Mouse (Mus musculus): ENCODE data around the gene Crb1. TPM values are rescaled to one million over a fixed set of nuclear protein-coding genes. Genes with fewer than 3 reads are reported as not detected.

Crb1 gene
- polyA plus RNA-seq, 1 experiment from 2014 or later: 0.29 TPM

GRCm38 (mm10) chr1:139194011-139194410 is 182.9 kb downstream of the Crb1 start:
- ATAC-seq (replicated peaks; ENCODE audit: low FRiP score, low read depth) (no peak), DNase-seq (ENCODE audit: low spot score) (no peak)
- H3K9me3 ChIP-seq (replicated peaks; ENCODE audit: low read length): no peaks in the 10 kb centered on the region
- H3K4me2 ChIP-seq (ENCODE audit: low read length): no peak overlapping the region
- H3K4me1 ChIP-seq (replicated peaks; ENCODE audit: insufficient read depth, low read length): no peaks in the 10 kb centered on the region
- no peak for TF ChIP-seq CTCF (IDR thresholded peaks at IDR 0.05; ENCODE audit: low read depth)
- H3K9ac ChIP-seq (ENCODE audit: low read depth, low read length): no peak overlapping the region
- no peaks in the 10 kb centered on the region for H3K36me3 ChIP-seq (ENCODE audit: insufficient read depth, low read length)
- no peaks in the 10 kb centered on the region for H3K27me3 ChIP-seq (ENCODE audit: insufficient read depth, low read length)
- H3K4me3 ChIP-seq (replicated peaks; ENCODE audit: low read depth, low read length): no peak overlapping the region
- H3K27ac ChIP-seq: no peak overlapping the region
- 52% methylated on average over 2 of the region's 2 CpGs for WGBS

- WGBS: 79% methylated on average over 3 of the region's 3 CpGs
- Histone ChIP-seq H3K27ac (no peak overlapping the region), H3K36me3 (ENCODE audit: insufficient read depth, low read length) (no peaks in the 10 kb centered on the region), H3K9me3 (replicated peaks; ENCODE audit: low read length) (no peaks in the 10 kb centered on the region), H3K4me1 (replicated peaks; ENCODE audit: insufficient read depth, low read length) (no peaks in the 10 kb centered on the region), H3K27me3 (ENCODE audit: insufficient read depth, low read length) (no peaks in the 10 kb centered on the region), H3K4me3 (replicated peaks; ENCODE audit: low read depth, low read length) (no peak overlapping the region), H3K9ac (ENCODE audit: low read depth, low read length) (no peak overlapping the region), H3K4me2 (ENCODE audit: low read length) (no peak overlapping the region)
- ATAC-seq (replicated peaks; ENCODE audit: low FRiP score, low read depth) (no peak), DNase-seq (ENCODE audit: low spot score) (no peak)
- TF ChIP-seq CTCF (IDR thresholded peaks at IDR 0.05; ENCODE audit: low read depth): no peak
Measured at GRCm38 (mm10) chr1:139192635-139193034, 184.3 kb downstream of the Crb1 start.

- 72% methylated on average over 6 of the region's 6 CpGs for WGBS
- ATAC-seq (replicated peaks; ENCODE audit: low FRiP score, low read depth) (no peak), DNase-seq (ENCODE audit: low spot score) (no peak)
- Histone ChIP-seq H3K4me2 (ENCODE audit: low read length) (no peak overlapping the region), H3K27me3 (ENCODE audit: insufficient read depth, low read length) (no peaks in the 10 kb centered on the region), H3K4me1 (replicated peaks; ENCODE audit: insufficient read depth, low read length) (no peaks in the 10 kb centered on the region), H3K4me3 (replicated peaks; ENCODE audit: low read depth, low read length) (no peak overlapping the region), H3K9me3 (replicated peaks; ENCODE audit: low read length) (no peaks in the 10 kb centered on the region), H3K9ac (ENCODE audit: low read depth, low read length) (no peak overlapping the region), H3K36me3 (ENCODE audit: insufficient read depth, low read length) (no peaks in the 10 kb centered on the region), H3K27ac (no peak overlapping the region)
- no peak for TF ChIP-seq CTCF (IDR thresholded peaks at IDR 0.05; ENCODE audit: low read depth)
Measured at GRCm38 (mm10) chr1:139180481-139181149, 196.3 kb downstream of the Crb1 start.

- Histone ChIP-seq H3K27ac (no peak overlapping the region), H3K27me3 (ENCODE audit: insufficient read depth, low read length) (no peaks in the 10 kb centered on the region), H3K4me1 (replicated peaks; ENCODE audit: insufficient read depth, low read length) (no peaks in the 10 kb centered on the region), H3K9me3 (replicated peaks; ENCODE audit: low read length) (no peaks in the 10 kb centered on the region), H3K4me3 (replicated peaks; ENCODE audit: low read depth, low read length) (no peak overlapping the region), H3K4me2 (ENCODE audit: low read length) (no peak overlapping the region), H3K36me3 (ENCODE audit: insufficient read depth, low read length) (no peaks in the 10 kb centered on the region), H3K9ac (ENCODE audit: low read depth, low read length) (no peak overlapping the region)
- 77% methylated on average over 1 of the region's 1 CpGs for WGBS
- no peak for DNase-seq (ENCODE audit: low spot score)
- TF ChIP-seq CTCF (IDR thresholded peaks at IDR 0.05; ENCODE audit: low read depth): no peak
- ATAC-seq (replicated peaks; ENCODE audit: low FRiP score, low read depth): no peak
Measured at GRCm38 (mm10) chr1:139179707-139180106, 197.2 kb downstream of the Crb1 start.

GRCm38 (mm10) chr1:139174058-139174832 is 202.7 kb downstream of the Crb1 start:
- Histone ChIP-seq H3K27me3 (ENCODE audit: insufficient read depth, low read length) (no peaks in the 10 kb centered on the region), H3K36me3 (ENCODE audit: insufficient read depth, low read length) (peaks cover 16% of the 10 kb centered on the region; the same call in 1 of the 2 replicates), H3K27ac (no peak overlapping the region), H3K4me3 (replicated peaks; ENCODE audit: low read depth, low read length) (no peak overlapping the region), H3K9ac (ENCODE audit: low read depth, low read length) (no peak overlapping the region), H3K4me1 (replicated peaks; ENCODE audit: insufficient read depth, low read length) (no peaks in the 10 kb centered on the region), H3K9me3 (replicated peaks; ENCODE audit: low read length) (no peaks in the 10 kb centered on the region), H3K4me2 (ENCODE audit: low read length) (no peak overlapping the region)
- no peak for TF ChIP-seq CTCF (IDR thresholded peaks at IDR 0.05; ENCODE audit: low read depth)
- 76% methylated on average over 3 of the region's 3 CpGs for WGBS
- ATAC-seq (replicated peaks; ENCODE audit: low FRiP score, low read depth) (no peak), DNase-seq (ENCODE audit: low spot score) (no peak)

- peak; percentile 66 for TF ChIP-seq CTCF (IDR thresholded peaks at IDR 0.05; ENCODE audit: low read depth)
- Histone ChIP-seq H3K4me1 (replicated peaks; ENCODE audit: insufficient read depth, low read length) (no peaks in the 10 kb centered on the region), H3K4me3 (replicated peaks; ENCODE audit: low read depth, low read length) (no peak overlapping the region), H3K4me2 (ENCODE audit: low read length) (no peak overlapping the region), H3K27me3 (ENCODE audit: insufficient read depth, low read length) (no peaks in the 10 kb centered on the region), H3K27ac (no peak overlapping the region), H3K36me3 (ENCODE audit: insufficient read depth, low read length) (no peaks in the 10 kb centered on the region), H3K9me3 (replicated peaks; ENCODE audit: low read length) (no peaks in the 10 kb centered on the region), H3K9ac (ENCODE audit: low read depth, low read length) (no peak overlapping the region)
- DNase-seq (ENCODE audit: low spot score) (peak; percentile 56), ATAC-seq (replicated peaks; ENCODE audit: low FRiP score, low read depth) (peak; percentile 33; the same call in 1 of the 2 replicates)
- whole genome bisulfite sequencing: 35% methylated on average over 5 of the region's 5 CpGs
Measured at GRCm38 (mm10) chr1:139162814-139163213, 214.1 kb downstream of the Crb1 start.

Data from kidney, postnatal 0 days (tissue).